Mouse (Mus musculus) C2C12 (cell line): Measurements from ENCODE around the gene Prss57.

Source experiments
- CTCF ChIP-seq: IDR thresholded peaks from one replicate; pipeline ENCODE4 v1.5.1; 2011; ENCODE audit not compliant: control insufficient read depth, insufficient read depth, insufficient read length
- MYOD1 ChIP-seq: IDR thresholded peaks from one replicate; pipeline ENCODE4 v1.6.1; 2011; ENCODE audit warnings: low read depth; ENCODE audit not compliant: control insufficient read depth, insufficient read length
- USF1 ChIP-seq: IDR thresholded peaks from one replicate; pipeline ENCODE4 v1.6.1; 2011; ENCODE audit warnings: low read depth, mild to moderate bottlenecking, control low read depth, moderate library complexity

- no peak for TF ChIP-seq USF1
- TF ChIP-seq CTCF: no peak
- TF ChIP-seq MYOD1: no peak
Observed at GRCm38 (mm10) chr10:79773208-79773607, 17.6 kb downstream of the Prss57 start.
